Mouse (Mus musculus) ES-E14 (cell line): ENCODE measurements around the gene Tlr9. TPM values are rescaled to one million over a fixed set of nuclear protein-coding genes. Genes with fewer than 3 reads are reported as not detected.

Experiments
- DNase-seq: peaks from one replicate; pipeline ENCODE4 v3.0.0-alpha.2; 2013; ENCODE audit warnings: low read depth, low spot score
- H3K27ac ChIP-seq: 2 replicates; pipeline ENCODE4 v1.5.1; 2012; ENCODE audit warnings: low read depth, mild to moderate bottlenecking, low read length, moderate library complexity, mixed read lengths; ENCODE audit not compliant: poor library complexity, insufficient read depth, severe bottlenecking
- H3K36me3 ChIP-seq: 2 replicates; pipeline ENCODE4 v1.6.1; 2012; ENCODE audit warnings: mild to moderate bottlenecking, low read length, moderate library complexity, mixed read lengths; ENCODE audit not compliant: control insufficient read depth, poor library complexity, insufficient read depth, severe bottlenecking
- H3K4me1 ChIP-seq, 2 experiments: fragments of 150-350 bp in 1 of 2; sonication (generic) in 1 of 2; 2 replicates each; pipeline ENCODE4 v1.6.1; 2012; ENCODE audit warnings: low read length in 2 of 2, mild to moderate bottlenecking in 1 of 2, mixed read lengths in 1 of 2; ENCODE audit not compliant: control insufficient read depth in 2 of 2, insufficient read depth in 2 of 2, poor library complexity in 1 of 2
- H3K4me3 ChIP-seq, 2 experiments: fragments of 150-350 bp in 1 of 2; sonication (generic) in 1 of 2; 2 replicates each; pipeline ENCODE4 v1.5.1; 2012; ENCODE audit warnings: low read length in 2 of 2, low read depth in 1 of 2, mild to moderate bottlenecking in 1 of 2, mixed read lengths in 1 of 2; ENCODE audit not compliant: insufficient read depth in 1 of 2, poor library complexity in 1 of 2, severe bottlenecking in 1 of 2
- H3K9ac ChIP-seq: 2 replicates; pipeline ENCODE4 v1.6.1; 2012; ENCODE audit warnings: low read depth, mild to moderate bottlenecking, low read length, mixed read lengths; ENCODE audit not compliant: poor library complexity, insufficient read depth, severe bottlenecking
- H3K9me3 ChIP-seq: fragments of 150-350 bp; sonication (generic); 2 replicates; pipeline ENCODE4 v1.6.1; 2012; ENCODE audit warnings: low read depth, mild to moderate bottlenecking, low read length; ENCODE audit not compliant: control insufficient read depth, insufficient read depth
- CHD2 ChIP-seq: IDR thresholded peaks from 2 replicates; pipeline ENCODE4 v1.6.1; 2014; ENCODE audit warnings: mild to moderate bottlenecking, low read depth, low read length, inconsistent platforms
- HCFC1 ChIP-seq: IDR thresholded peaks from 2 replicates; pipeline ENCODE4 v1.6.1; 2012; ENCODE audit warnings: low read length, inconsistent platforms, borderline replicate concordance; ENCODE audit not compliant: insufficient read depth
- MAFK ChIP-seq: IDR thresholded peaks from 2 replicates; pipeline ENCODE4 v1.6.1; 2014; ENCODE audit warnings: mild to moderate bottlenecking, low read depth, low read length, inconsistent platforms; ENCODE audit not compliant: insufficient read depth
- ZC3H11A ChIP-seq: IDR thresholded peaks from 2 replicates; pipeline ENCODE4 v1.6.1; 2012; ENCODE audit warnings: low read depth, mild to moderate bottlenecking, inconsistent platforms, low read length, borderline replicate concordance
- ZNF384 ChIP-seq: IDR thresholded peaks from 2 replicates; pipeline ENCODE4 v1.6.1; 2012; ENCODE audit warnings: low read depth, low read length, inconsistent platforms
- in situ Hi-C, 2 experiments: fragments of 600-800 bp; cut with MboI; formaldehyde crosslinking; loops; one replicate each; pipeline ENCODE4 v1.15.1; 2025; ENCODE audit warnings: low sequenced_read_pairs in 2 of 2, inconsistent platforms in 1 of 2; ENCODE audit not compliant: unreplicated experiment in 2 of 2
- total RNA-seq: library from RNA; depleted of rRNA; stranded (reverse); fragments of 300-350 nt; gene quantifications from 2 replicates; pipeline ENCODE4 v1.2.3, GENCODE M21; 2012; rRNA removed

Tlr9 gene
- total RNA-seq, 1 experiment = 0.09 TPM

- H3K9ac ChIP-seq = no peak overlapping the region
- in situ Hi-C loops = no loop called here
Observed at GRCm38 (mm10) chr9:106275806-106276205, 53.4 kb downstream of the Tlr9 start.

More at GRCm38 (mm10) chr9:106275806-106276205, 53.4 kb downstream of the Tlr9 start:
- Histone ChIP-seq H3K27ac (no peak overlapping the region), H3K4me3 (no peak overlapping the region), H3K4me1 (no peaks in the 10 kb centered on the region), H3K36me3 (no peaks in the 10 kb centered on the region), H3K9me3 (no peaks in the 10 kb centered on the region)
- DNase-seq = no peak
- TF ChIP-seq ZNF384 (no peak), CHD2 (no peak), MAFK (no peak), HCFC1 (no peak), ZC3H11A (no peak)

Other genes starting within 250 kb of the Tlr9 start
- gene Col6a4, start 125.8 kb upstream of the Tlr9 start, total RNA-seq = 3.9 and 7.9 TPM in 2 replicates
- 3.2 and 5.5 TPM in 2 replicates for gene Glyctk, start 64.5 kb upstream of the Tlr9 start, total RNA-seq
- 83.7 and 95.8 TPM in 2 replicates for gene Wdr82, start 51.7 kb upstream of the Tlr9 start, total RNA-seq
- gene Ppm1m, start 22.9 kb upstream of the Tlr9 start, total RNA-seq = 40.6 and 53.9 TPM in 2 replicates
- 135 and 139 TPM in 2 replicates for gene Twf2, start 19.5 kb upstream of the Tlr9 start, total RNA-seq
- 36.1 and 48.5 TPM in 2 replicates for gene Alas1, start 26.1 kb downstream of the Tlr9 start, total RNA-seq
- gene Poc1a, start 58.5 kb downstream of the Tlr9 start, total RNA-seq = 19.3 and 21.2 TPM in 2 replicates
- 4.5 and 5.1 TPM in 2 replicates for gene Dusp7, start 146.0 kb downstream of the Tlr9 start, total RNA-seq
- gene Rpl29, start 206.9 kb downstream of the Tlr9 start, total RNA-seq = 43.7 and 61.2 TPM in 2 replicates
- 28.8 and 40.3 TPM in 2 replicates for gene Acy1, start 215.7 kb downstream of the Tlr9 start, total RNA-seq
- gene Abhd14b, start 224.9 kb downstream of the Tlr9 start, total RNA-seq = 1.9 and 4.2 TPM in 2 replicates
- gene Abhd14a, start 225.1 kb downstream of the Tlr9 start, total RNA-seq = 23.0 and 55.6 TPM in 2 replicates
- 140 and 176 TPM in 2 replicates for gene Pcbp4, start 230.7 kb downstream of the Tlr9 start, total RNA-seq
- 0.22 and 0.58 TPM in 2 replicates for gene Gpr62, start 243.3 kb downstream of the Tlr9 start, total RNA-seq